Mouse (Mus musculus) myocyte (in vitro differentiated cells): Measurements from ENCODE around the gene Get4. TPM values are rescaled to one million over a fixed set of nuclear protein-coding genes. Genes with fewer than 3 reads are reported as not detected.

Source experiments
- H3K27me3 ChIP-seq: one replicate; pipeline ENCODE4 v1.6.1; 2011; ENCODE audit not compliant: control insufficient read depth, insufficient read depth, insufficient read length
- H3K36me3 ChIP-seq: one replicate; pipeline ENCODE4 v1.6.1; 2011; ENCODE audit not compliant: control insufficient read depth, insufficient read depth
- H3K4me2 ChIP-seq: one replicate; pipeline ENCODE4 v1.6.1; 2011; ENCODE audit warnings: low read depth, control low read depth
- H3K4me3 ChIP-seq: one replicate; pipeline ENCODE4 v1.5.1; 2011; ENCODE audit warnings: mild to moderate bottlenecking, control low read depth, moderate library complexity
- H3K79me2 ChIP-seq: one replicate; pipeline ENCODE4 v1.6.1; 2011; ENCODE audit not compliant: control insufficient read depth, insufficient read depth
- H3ac ChIP-seq: one replicate; pipeline ENCODE4 v1.6.1; 2011; ENCODE audit not compliant: control insufficient read depth, insufficient read length
- CEBPB ChIP-seq: IDR thresholded peaks from 2 replicates; pipeline ENCODE4 v1.6.1; 2011; ENCODE audit warnings: mild to moderate bottlenecking, moderate library complexity; ENCODE audit not compliant: poor library complexity, insufficient read depth, severe bottlenecking
- E2F4 ChIP-seq: IDR thresholded peaks from one replicate; pipeline ENCODE4 v1.6.1; 2011; ENCODE audit warnings: mild to moderate bottlenecking, control low read depth, moderate library complexity; ENCODE audit not compliant: insufficient read depth
- MAX ChIP-seq: IDR thresholded peaks from one replicate; pipeline ENCODE4 v1.6.1; 2011; ENCODE audit warnings: low read depth, mild to moderate bottlenecking, control low read depth
- MYOD1 ChIP-seq, 3 experiments: IDR thresholded peaks; one replicate each; pipeline ENCODE4 v1.6.1; 2011; ENCODE audit warnings: control low read depth in 2 of 3, low read depth in 2 of 3, mild to moderate bottlenecking in 2 of 3, moderate library complexity in 1 of 3; ENCODE audit not compliant: insufficient read length in 2 of 3, control insufficient read depth in 1 of 3
- MYOG ChIP-seq, 3 experiments: IDR thresholded peaks; one replicate each; pipeline ENCODE4 v1.6.1; 2011; ENCODE audit warnings: control low read depth in 2 of 3, low read depth in 2 of 3, mild to moderate bottlenecking in 2 of 3; ENCODE audit not compliant: insufficient read length in 2 of 3, control insufficient read depth in 1 of 3, insufficient read depth in 1 of 3
- POLR2A ChIP-seq: IDR thresholded peaks from one replicate; pipeline ENCODE4 v1.6.1; 2011; ENCODE audit warnings: low read depth, mild to moderate bottlenecking, control low read depth, moderate library complexity; ENCODE audit not compliant: insufficient read length
- POLR2AphosphoS2 ChIP-seq: IDR thresholded peaks from one replicate; pipeline ENCODE4 v1.6.1; 2011; ENCODE audit warnings: low read depth, control low read depth; ENCODE audit not compliant: insufficient read length
- REST ChIP-seq: IDR thresholded peaks from one replicate; pipeline ENCODE4 v1.6.1; 2011; ENCODE audit warnings: mild to moderate bottlenecking, control low read depth, moderate library complexity; ENCODE audit not compliant: insufficient read depth, insufficient read length
- SRF ChIP-seq: IDR thresholded peaks from one replicate; pipeline ENCODE4 v1.6.1; 2011; ENCODE audit warnings: low read depth; ENCODE audit not compliant: control insufficient read depth, insufficient read length
- TCF12 ChIP-seq: IDR thresholded peaks from one replicate; pipeline ENCODE4 v1.6.1; 2011; ENCODE audit warnings: mild to moderate bottlenecking, control low read depth; ENCODE audit not compliant: poor library complexity, insufficient read depth, severe bottlenecking
- TCF3 ChIP-seq: IDR thresholded peaks from one replicate; pipeline ENCODE4 v1.6.1; 2011; ENCODE audit warnings: low read depth, control low read depth; ENCODE audit not compliant: insufficient read length
- USF1 ChIP-seq: IDR thresholded peaks from one replicate; pipeline ENCODE4 v1.6.1; 2011; ENCODE audit warnings: low read depth, mild to moderate bottlenecking, control low read depth, moderate library complexity
- polyA plus RNA-seq: library from polyadenylated mRNA; unstranded; fragments of >200 nt; fragmentation: generic; extraction: Trizol; gene quantifications from one replicate; pipeline ENCODE4 v1.2.1, GENCODE M21; 2012; ENCODE audit warnings: missing spikeins

Get4 gene
- polyA plus RNA-seq, 1 experiment, result 106 TPM

DNA sequence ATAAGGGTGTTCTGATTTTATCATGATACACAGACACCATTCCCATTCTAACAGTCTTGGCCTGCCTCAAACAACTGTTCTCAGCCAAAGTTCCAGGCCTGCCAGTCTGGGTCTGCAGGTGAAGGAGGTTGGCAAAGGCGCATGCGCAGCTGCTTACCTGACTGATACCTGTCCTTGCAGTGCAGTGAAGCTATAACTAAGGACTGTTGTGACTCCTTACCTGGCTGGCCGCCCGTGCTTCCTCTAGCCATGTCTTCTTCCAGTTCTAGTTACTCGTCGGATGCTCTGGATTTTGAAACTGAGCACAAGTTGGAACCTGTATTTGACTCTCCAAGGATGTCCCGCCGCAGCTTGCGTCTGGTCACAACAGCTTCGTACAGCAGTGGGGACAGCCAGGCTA, 28.8 kb upstream of the Get4 start:
- Histone ChIP-seq H3K4me2 (no peak overlapping the region), H3K4me3 (no peak overlapping the region), H3K27me3 (no peaks in the 10 kb centered on the region), H3ac (no peak overlapping the region), H3K79me2 (no peaks in the 10 kb centered on the region), H3K36me3 (peaks cover 35% of the 10 kb centered on the region)
- TF ChIP-seq USF1 (no peak), MYOD1 (IDR thresholded peaks at IDR 0.05; ENCODE audit: control insufficient read depth in 1 of 3, insufficient read length in 2 of 3, low read depth in 2 of 3) (no peak), MYOG (IDR thresholded peaks at IDR 0.05; ENCODE audit: control insufficient read depth in 1 of 3, insufficient read depth in 1 of 3, insufficient read length in 2 of 3, low read depth in 2 of 3) (no peak), SRF (no peak), CEBPB (no peak), TCF3 (no peak), E2F4 (no peak), REST (no peak), POLR2AphosphoS2 (no peak), MAX (no peak), TCF12 (no peak), POLR2A (no peak)

DNA sequence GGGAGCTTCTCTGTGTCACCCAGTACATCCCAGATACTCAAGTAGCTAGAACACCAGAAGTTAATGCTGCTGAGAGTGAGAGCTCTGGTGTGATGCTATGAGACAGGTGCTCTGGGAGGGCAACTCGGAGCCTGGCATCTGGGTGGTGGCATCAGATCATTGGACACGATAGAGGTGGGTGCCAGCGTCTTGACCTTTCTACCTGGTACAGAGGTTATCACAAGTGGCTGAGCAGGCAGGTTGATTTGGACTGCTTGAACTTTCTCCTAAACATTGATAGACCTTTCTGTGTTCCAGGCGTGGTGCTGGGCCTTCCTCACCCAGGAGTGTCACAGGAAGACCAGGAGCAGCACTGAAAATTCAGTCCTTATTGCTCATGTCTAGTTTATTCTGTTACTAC, 24.9 kb upstream of the Get4 start:
- TF ChIP-seq TCF3, result no peak
- Histone ChIP-seq H3K27me3 (no peaks in the 10 kb centered on the region), H3K4me2 (no peak overlapping the region), H3K36me3 (peaks cover 34% of the 10 kb centered on the region), H3K4me3 (no peak overlapping the region), H3ac (no peak overlapping the region), H3K79me2 (no peaks in the 10 kb centered on the region)

DNA sequence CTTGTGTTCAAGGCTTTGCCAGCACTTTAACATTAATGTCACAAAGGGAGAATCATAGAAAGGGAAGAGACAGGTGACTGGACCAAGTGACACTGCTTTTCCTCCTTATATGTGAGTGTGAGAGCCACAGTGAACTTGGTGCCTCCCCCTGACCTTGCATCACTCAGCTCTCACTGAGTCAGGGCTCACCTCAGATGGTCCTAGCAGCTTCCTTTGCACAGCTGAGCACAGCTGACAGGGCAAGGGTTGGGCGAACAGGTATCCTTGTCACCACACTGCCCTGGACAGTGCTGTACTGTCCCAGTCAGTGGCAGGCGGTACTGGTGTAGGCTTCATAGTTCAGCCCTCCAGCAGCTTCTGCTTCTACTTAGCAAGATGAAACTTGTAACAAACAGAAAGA, 24.5 kb upstream of the Get4 start:
- Histone ChIP-seq H3K4me2 (no peak overlapping the region), H3K79me2 (no peaks in the 10 kb centered on the region), H3K36me3 (peaks cover 32% of the 10 kb centered on the region), H3ac (no peak overlapping the region), H3K27me3 (no peaks in the 10 kb centered on the region), H3K4me3 (no peak overlapping the region)
- no peak for TF ChIP-seq POLR2A
- TF ChIP-seq SRF, result no peak
- no peak for TF ChIP-seq REST
- no peak for TF ChIP-seq POLR2AphosphoS2
- no peak for TF ChIP-seq MAX
- TF ChIP-seq TCF3, result no peak
- TF ChIP-seq MYOG (IDR thresholded peaks at IDR 0.05; ENCODE audit: control insufficient read depth in 1 of 3, insufficient read depth in 1 of 3, insufficient read length in 2 of 3, low read depth in 2 of 3), result no peak
- TF ChIP-seq MYOD1 (IDR thresholded peaks at IDR 0.05; ENCODE audit: control insufficient read depth in 1 of 3, insufficient read length in 2 of 3, low read depth in 2 of 3), result no peak
- no peak for TF ChIP-seq USF1
- TF ChIP-seq TCF12, result no peak

DNA sequence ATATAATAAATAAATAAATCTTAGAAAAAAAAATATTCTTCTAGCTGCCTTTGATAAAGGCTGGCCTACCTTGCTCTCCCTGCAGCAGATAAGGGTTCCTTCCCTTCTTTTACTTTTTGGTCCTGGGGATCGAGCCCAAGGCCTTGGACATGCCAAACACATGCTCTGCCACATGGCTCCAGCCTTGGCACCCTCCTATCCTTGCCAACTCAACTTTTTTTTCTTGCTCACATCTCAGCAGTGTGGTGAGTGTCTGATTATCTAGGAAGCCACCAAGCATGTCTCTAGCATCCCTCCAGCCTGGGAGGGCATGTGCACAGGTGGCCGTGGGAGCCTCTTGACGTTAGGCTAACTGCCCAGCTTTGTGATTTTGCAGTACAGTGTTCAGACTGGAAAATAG, 23.8 kb upstream of the Get4 start:
- H3K36me3 ChIP-seq, result peaks cover 37% of the 10 kb centered on the region
- H3K27me3 ChIP-seq, result no peaks in the 10 kb centered on the region
- H3K4me2 ChIP-seq, result no peak overlapping the region
- H3ac ChIP-seq, result no peak overlapping the region
- TF ChIP-seq USF1 (no peak), POLR2AphosphoS2 (no peak), CEBPB (no peak), E2F4 (no peak), MYOG (IDR thresholded peaks at IDR 0.05; ENCODE audit: control insufficient read depth in 1 of 3, insufficient read depth in 1 of 3, insufficient read length in 2 of 3, low read depth in 2 of 3) (no peak), TCF12 (no peak)
- H3K79me2 ChIP-seq, result no peaks in the 10 kb centered on the region
- no peak overlapping the region for H3K4me3 ChIP-seq

DNA sequence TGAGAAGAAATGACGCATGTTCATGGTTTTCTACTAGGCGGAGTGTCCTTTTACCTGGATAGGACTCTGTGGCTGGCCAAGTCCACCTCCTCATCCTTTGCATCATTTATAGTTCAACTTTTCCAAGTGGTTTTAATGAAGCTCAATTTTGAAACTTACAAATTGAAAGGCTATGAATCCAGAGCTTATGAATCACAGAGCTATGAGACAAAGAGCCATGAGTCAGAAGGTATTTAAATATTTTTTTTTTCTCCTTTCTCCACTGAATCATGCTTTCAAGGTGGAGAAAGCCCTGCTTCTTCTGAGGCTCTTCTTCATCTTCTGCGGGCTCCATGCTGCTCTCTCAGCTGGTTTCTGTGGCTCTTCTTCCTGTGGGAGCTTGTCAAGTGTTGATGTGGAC, 22.4 kb upstream of the Get4 start:
- no peaks in the 10 kb centered on the region for H3K27me3 ChIP-seq
- no peaks in the 10 kb centered on the region for H3K79me2 ChIP-seq
- no peak overlapping the region for H3K4me2 ChIP-seq
- TF ChIP-seq REST (no peak), E2F4 (no peak)
- peaks cover 35% of the 10 kb centered on the region for H3K36me3 ChIP-seq
- no peak overlapping the region for H3ac ChIP-seq
- no peak overlapping the region for H3K4me3 ChIP-seq

DNA sequence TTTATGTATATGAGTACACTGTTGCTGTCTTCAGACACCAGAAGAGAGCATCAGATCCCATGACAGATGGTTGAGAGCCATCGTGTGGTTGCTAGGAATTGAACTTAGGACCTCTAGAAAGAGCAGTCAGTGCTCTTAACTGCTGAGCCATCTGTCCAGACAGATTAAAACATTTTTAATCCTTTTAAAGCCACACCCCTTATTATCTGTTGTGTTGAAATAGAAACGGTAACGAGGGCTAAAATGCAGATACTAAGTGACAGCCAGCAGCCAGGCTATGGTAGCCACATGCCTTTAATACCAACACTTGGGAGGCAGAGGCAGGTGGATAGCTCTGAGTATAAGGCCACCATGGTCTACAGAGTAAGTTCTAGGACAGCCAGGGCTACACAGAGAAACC, 20.0 kb upstream of the Get4 start:
- H3K36me3 ChIP-seq, result peaks cover 38% of the 10 kb centered on the region
- no peaks in the 10 kb centered on the region for H3K27me3 ChIP-seq
- no peaks in the 10 kb centered on the region for H3K79me2 ChIP-seq
- TF ChIP-seq TCF3 (no peak), REST (no peak), SRF (no peak), MYOG (IDR thresholded peaks at IDR 0.05; ENCODE audit: control insufficient read depth in 1 of 3, insufficient read depth in 1 of 3, insufficient read length in 2 of 3, low read depth in 2 of 3) (no peak), USF1 (no peak), MAX (no peak), E2F4 (no peak), TCF12 (no peak), POLR2AphosphoS2 (no peak), POLR2A (no peak), MYOD1 (IDR thresholded peaks at IDR 0.05; ENCODE audit: control insufficient read depth in 1 of 3, insufficient read length in 2 of 3, low read depth in 2 of 3) (no peak)
- H3K4me2 ChIP-seq, result no peak overlapping the region
- no peak overlapping the region for H3ac ChIP-seq
- H3K4me3 ChIP-seq, result no peak overlapping the region
